Mouse (Mus musculus) liver, embryonic 16.5 days (tissue): ENCODE results near the gene Ryr2. TPM values are rescaled to one million over a fixed set of nuclear protein-coding genes. Genes with fewer than 3 reads are reported as not detected.

Source experiments
- ATAC-seq: fragments of 200-750 bp; cut with Nextera tagmentation; 2 replicates; pipeline ENCODE4 v1.8.0; 2017; ENCODE audit warnings: low read depth, mild to moderate bottlenecking, moderate number of reproducible peaks, moderate library complexity
- H3K27ac ChIP-seq: fragments of 300-500 bp; sonication (generic); 2 replicates; pipeline ENCODE4 v1.5.1; 2014; ENCODE audit warnings: mild to moderate bottlenecking, low read length
- H3K27me3 ChIP-seq: fragments of 300-500 bp; sonication (generic); 2 replicates; pipeline ENCODE4 v1.6.1; 2014; ENCODE audit warnings: low read depth, low read length, mixed read lengths; ENCODE audit not compliant: control insufficient read depth, insufficient read depth
- H3K36me3 ChIP-seq: fragments of 300-500 bp; sonication (generic); 2 replicates; pipeline ENCODE4 v1.6.1; 2014; ENCODE audit warnings: mild to moderate bottlenecking; ENCODE audit not compliant: control insufficient read depth, insufficient read depth
- H3K4me1 ChIP-seq: fragments of 300-500 bp; sonication (generic); 2 replicates; pipeline ENCODE4 v1.6.1; 2014; ENCODE audit warnings: low read depth, low read length, mixed read lengths; ENCODE audit not compliant: control insufficient read depth
- H3K4me2 ChIP-seq: fragments of 300-500 bp; sonication (generic); 2 replicates; pipeline ENCODE4 v1.6.1; 2014; ENCODE audit warnings: low read depth, low read length, mixed read lengths
- H3K4me3 ChIP-seq: fragments of 300-500 bp; sonication (generic); 2 replicates; pipeline ENCODE4 v1.5.1; 2014; ENCODE audit warnings: low read depth, mild to moderate bottlenecking, low read length
- H3K9ac ChIP-seq: fragments of 300-500 bp; sonication (generic); 2 replicates; pipeline ENCODE4 v1.6.1; 2014; ENCODE audit warnings: low read depth, low read length
- H3K9me3 ChIP-seq: fragments of 300-500 bp; sonication (generic); replicated peaks from 2 replicates; pipeline ENCODE4 v1.6.1; 2016; ENCODE audit warnings: low read length; ENCODE audit not compliant: control insufficient read depth
- WGBS: fragments of 180-500 bp; shearing (Covaris S2); extraction: QIAGEN DNeasy Blood & Tissue Kit; methylation state at CpG from one replicate; pipeline ENCODE4 v1.1.7; 2014; ENCODE audit not compliant: insufficient replicate concordance; 5-methylcytosine and 5-hydroxymethylcytosine counted together
- polyA plus RNA-seq: library from polyadenylated mRNA; unstranded; fragments of >200 nt; fragmentation: Nextera tagmentation; extraction: Ambion mirVana; gene quantifications from 2 replicates; pipeline ENCODE4 v1.2.1, GENCODE M21; 2015

Ryr2 gene
- polyA plus RNA-seq, 1 experiment from 2014 or later = 0.24 TPM

DNA sequence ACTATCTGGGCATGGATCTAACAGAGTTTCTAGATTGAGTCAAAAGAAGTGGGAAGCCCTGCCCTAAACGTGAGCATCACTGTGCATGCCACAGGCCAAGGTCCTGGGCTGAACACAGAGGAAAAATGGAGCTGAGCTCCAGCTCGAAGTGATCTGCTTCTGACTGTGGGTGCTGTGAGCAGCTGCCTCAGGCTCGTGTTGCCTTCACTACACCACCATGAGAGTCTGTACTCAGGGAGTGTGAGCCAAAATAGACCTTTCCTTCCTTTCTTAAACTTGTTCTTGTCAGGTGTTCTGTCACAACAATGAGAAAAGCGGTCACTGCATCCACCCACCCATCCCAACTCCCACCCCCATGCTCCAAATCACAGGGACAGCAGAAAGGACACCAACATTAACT is 27.2 kb downstream of the Ryr2 start:
- H3K36me3 ChIP-seq = no peaks in the 10 kb centered on the region
- no peak overlapping the region for H3K9ac ChIP-seq
- no peak overlapping the region for H3K27ac ChIP-seq
- no peak for ATAC-seq
- H3K4me1 ChIP-seq = no peaks in the 10 kb centered on the region
- no peak overlapping the region for H3K4me3 ChIP-seq
- WGBS = 57% methylated on average over 4 of the region's 4 CpGs
- H3K27me3 ChIP-seq = no peaks in the 10 kb centered on the region
- H3K4me2 ChIP-seq = no peak overlapping the region
- no peaks in the 10 kb centered on the region for H3K9me3 ChIP-seq

DNA sequence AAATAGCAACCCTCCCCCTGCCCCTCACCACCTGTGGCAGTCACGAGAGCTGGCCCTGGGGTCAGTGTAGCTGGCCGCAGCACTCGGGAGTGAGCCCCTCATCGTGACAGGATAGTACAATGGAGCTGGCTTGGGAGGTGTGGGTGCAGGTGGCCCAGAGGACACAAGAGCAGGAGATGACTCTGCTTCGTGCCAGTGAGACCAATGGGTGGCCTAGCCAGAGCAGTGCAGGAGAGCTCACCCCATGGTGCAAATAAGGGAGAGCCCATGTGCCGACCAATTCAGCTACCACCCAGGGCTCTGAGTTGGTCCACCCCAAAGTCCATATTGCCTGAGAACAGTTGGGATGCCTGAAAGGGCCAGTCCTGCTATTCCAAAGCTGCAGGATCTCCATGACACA is 31.8 kb downstream of the Ryr2 start:
- no peak overlapping the region for H3K9ac ChIP-seq
- H3K27me3 ChIP-seq = no peaks in the 10 kb centered on the region
- ATAC-seq = no peak
- H3K4me2 ChIP-seq = no peak overlapping the region
- WGBS = 69% methylated on average over 6 of the region's 6 CpGs
- H3K9me3 ChIP-seq = no peaks in the 10 kb centered on the region
- H3K36me3 ChIP-seq = no peaks in the 10 kb centered on the region
- H3K4me3 ChIP-seq = no peak overlapping the region
- H3K4me1 ChIP-seq = no peaks in the 10 kb centered on the region
- H3K27ac ChIP-seq = no peak overlapping the region

GRCm38 (mm10) chr13:12072571-12072970 is 34.2 kb downstream of the Ryr2 start:
- no peak for ATAC-seq
- H3K9me3 ChIP-seq = no peaks in the 10 kb centered on the region
- no peak overlapping the region for H3K27ac ChIP-seq
- H3K4me2 ChIP-seq = no peak overlapping the region
- 48% methylated on average over 7 of the region's 7 CpGs for WGBS
- no peak overlapping the region for H3K9ac ChIP-seq
- no peak overlapping the region for H3K4me3 ChIP-seq
- no peaks in the 10 kb centered on the region for H3K27me3 ChIP-seq
- no peaks in the 10 kb centered on the region for H3K36me3 ChIP-seq
- no peaks in the 10 kb centered on the region for H3K4me1 ChIP-seq

DNA sequence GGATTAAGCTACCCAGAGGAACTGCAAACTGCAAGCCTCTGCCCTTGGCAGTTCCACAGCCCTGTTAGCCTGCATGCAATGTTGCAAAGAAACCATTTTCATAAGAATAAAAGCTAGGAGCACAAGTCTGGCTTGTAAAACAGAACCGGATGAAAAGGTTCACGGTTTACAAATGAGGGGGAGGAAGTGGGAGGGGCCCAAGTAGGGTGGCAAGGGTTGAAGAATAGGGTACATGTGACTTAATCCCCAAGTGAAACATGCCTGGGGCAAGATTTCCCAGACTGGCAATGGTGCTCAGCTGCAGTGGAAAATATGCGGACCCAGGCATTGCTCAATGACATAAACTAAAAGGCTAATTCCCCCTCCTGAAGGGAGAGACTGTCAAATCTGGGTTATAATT is 34.6 kb downstream of the Ryr2 start:
- Histone ChIP-seq H3K4me2 (no peak overlapping the region), H3K27me3 (no peaks in the 10 kb centered on the region), H3K36me3 (no peaks in the 10 kb centered on the region), H3K9ac (no peak overlapping the region), H3K4me3 (no peak overlapping the region), H3K9me3 (no peaks in the 10 kb centered on the region), H3K4me1 (no peaks in the 10 kb centered on the region), H3K27ac (no peak overlapping the region)
- no peak for ATAC-seq
- WGBS = 43% methylated on average over 3 of the region's 3 CpGs

GRCm38 (mm10) chr13:12070157-12071129 is 36.3 kb downstream of the Ryr2 start:
- Histone ChIP-seq H3K9me3 (no peaks in the 10 kb centered on the region), H3K36me3 (no peaks in the 10 kb centered on the region), H3K4me1 (no peaks in the 10 kb centered on the region), H3K27me3 (no peaks in the 10 kb centered on the region), H3K27ac (no peak overlapping the region), H3K4me2 (no peak overlapping the region), H3K9ac (no peak overlapping the region), H3K4me3 (no peak overlapping the region)
- ATAC-seq = no peak
- 57% methylated on average over 14 of the region's 14 CpGs for WGBS

DNA sequence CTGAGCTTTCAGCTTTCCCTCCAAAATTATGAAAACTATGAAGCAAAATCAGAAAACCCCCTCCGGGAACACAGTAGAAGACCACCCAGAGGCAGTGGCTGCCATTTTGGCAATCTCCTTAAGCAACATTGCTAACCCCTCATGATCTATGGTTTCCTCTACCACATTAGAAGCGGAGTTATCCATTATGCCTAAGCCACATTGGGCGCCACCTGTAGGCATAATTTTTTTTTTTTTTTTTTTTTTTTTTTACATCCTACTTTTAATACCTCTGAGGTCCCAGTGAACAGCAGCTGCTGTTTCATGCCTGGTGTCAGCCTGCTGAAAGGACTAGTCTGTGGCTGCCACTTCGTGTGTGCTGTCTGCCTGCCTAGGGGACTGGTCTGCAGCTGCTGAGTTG is 42.2 kb downstream of the Ryr2 start:
- 54% methylated on average over 4 of the region's 4 CpGs for WGBS
- Histone ChIP-seq H3K27me3 (no peaks in the 10 kb centered on the region), H3K27ac (no peak overlapping the region), H3K4me1 (no peaks in the 10 kb centered on the region), H3K4me2 (no peak overlapping the region), H3K9me3 (no peaks in the 10 kb centered on the region), H3K9ac (no peak overlapping the region), H3K4me3 (no peak overlapping the region), H3K36me3 (no peaks in the 10 kb centered on the region)
- no peak for ATAC-seq

- no peak overlapping the region for H3K4me2 ChIP-seq
- WGBS = 45% methylated on average over 4 of the region's 4 CpGs
- no peaks in the 10 kb centered on the region for H3K4me1 ChIP-seq
- no peak overlapping the region for H3K9ac ChIP-seq
- H3K36me3 ChIP-seq = no peaks in the 10 kb centered on the region
- no peak overlapping the region for H3K4me3 ChIP-seq
- no peak overlapping the region for H3K27ac ChIP-seq
- ATAC-seq = no peak
- H3K9me3 ChIP-seq = no peaks in the 10 kb centered on the region
- no peaks in the 10 kb centered on the region for H3K27me3 ChIP-seq
Measured at GRCm38 (mm10) chr13:12063561-12063960, 43.2 kb downstream of the Ryr2 start.

DNA sequence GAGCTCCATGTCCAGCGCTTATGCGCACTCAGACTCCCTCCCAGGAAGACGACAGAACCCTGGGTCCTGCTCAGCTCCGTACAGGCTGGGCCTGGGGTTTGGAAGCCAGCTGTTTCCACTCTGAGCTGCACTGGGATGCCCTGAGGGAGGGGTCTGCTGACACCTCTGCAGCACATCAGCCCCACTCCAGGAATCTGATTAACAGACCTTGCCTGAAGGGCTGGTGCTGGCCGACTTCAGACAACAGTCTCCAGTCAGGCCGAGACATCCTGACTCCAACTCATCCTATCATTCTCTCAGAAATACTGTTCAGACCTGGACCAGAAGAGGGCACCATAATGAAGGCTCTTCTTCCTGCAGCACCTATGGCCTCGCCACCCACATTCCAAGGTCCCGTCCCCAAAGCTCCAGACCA is 49.4 kb downstream of the Ryr2 start:
- H3K9ac ChIP-seq = no peak overlapping the region
- H3K4me1 ChIP-seq = no peaks in the 10 kb centered on the region
- H3K36me3 ChIP-seq = no peaks in the 10 kb centered on the region
- ATAC-seq = no peak
- H3K4me2 ChIP-seq = no peak overlapping the region
- no peaks in the 10 kb centered on the region for H3K27me3 ChIP-seq
- no peak overlapping the region for H3K27ac ChIP-seq
- H3K4me3 ChIP-seq = no peak overlapping the region
- H3K9me3 ChIP-seq = no peaks in the 10 kb centered on the region
- WGBS = 67% methylated on average over 8 of the region's 8 CpGs

DNA sequence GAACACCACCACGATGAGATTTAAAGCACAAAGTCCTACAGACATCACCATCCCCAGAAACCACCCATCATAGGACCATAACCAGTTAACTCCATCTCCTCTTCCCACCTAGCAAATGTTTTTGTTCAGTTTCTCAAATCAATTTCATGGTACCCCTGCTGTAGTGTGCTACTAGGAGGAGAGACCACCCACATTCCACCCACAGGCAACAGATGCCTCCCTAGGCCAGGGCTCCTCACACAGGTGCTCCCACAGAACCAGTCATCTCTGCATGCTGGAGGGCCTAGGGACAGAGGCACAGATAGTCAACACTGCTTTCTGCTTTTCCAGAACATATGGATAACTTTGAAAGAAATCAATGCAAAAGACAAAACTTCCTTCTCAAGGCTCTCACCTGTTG is 50.8 kb downstream of the Ryr2 start:
- 61% methylated on average over 1 of the region's 1 CpGs for WGBS
- no peaks in the 10 kb centered on the region for H3K4me1 ChIP-seq
- no peaks in the 10 kb centered on the region for H3K9me3 ChIP-seq
- no peaks in the 10 kb centered on the region for H3K36me3 ChIP-seq
- ATAC-seq = no peak
- H3K4me3 ChIP-seq = no peak overlapping the region
- no peak overlapping the region for H3K27ac ChIP-seq
- no peak overlapping the region for H3K9ac ChIP-seq
- no peaks in the 10 kb centered on the region for H3K27me3 ChIP-seq
- no peak overlapping the region for H3K4me2 ChIP-seq
